ENCODE assay signal across 8 mouse cellular contexts in genomic region chr2:128698140-128698692, GRCm38 (mm10). TPM values are rescaled to one million over a fixed set of nuclear protein-coding genes. Genes with fewer than 3 reads are reported as not detected.
DNase-seq lines count a peak whose midpoint lies in the region; ATAC-seq and TF ChIP-seq lines count a peak whose summit lies in the region.

No protein-coding gene starts in this region.

- H3K9me3 ChIP-seq in forebrain, embryonic 11.5 days (ENCODE audit: control insufficient read depth, low read length), result no peaks in the 10 kb centered on the region
- no peaks in the 10 kb centered on the region for H3K9me3 ChIP-seq in heart, embryonic 15.5 days (replicated peaks)
- no peaks in the 10 kb centered on the region for H3K9me3 ChIP-seq in liver, embryonic 11.5 days (ENCODE audit: control insufficient read depth, low read length)
- H3K9me3 ChIP-seq in stomach, embryonic 14.5 days (ENCODE audit: control insufficient read depth, low read depth, low read length), result no peaks in the 10 kb centered on the region

- DNase-seq in forebrain, embryonic 11.5 days (ENCODE audit: low spot score), result peak; percentile 91
- peak; percentile 93 for DNase-seq in kidney, postnatal 10 days
- peak; percentile 77 for DNase-seq in liver, embryonic 11.5 days (ENCODE audit: low spot score)

- H3K4me1 ChIP-seq in brown adipose tissue, adult 24 weeks (ENCODE audit: control insufficient read depth, insufficient read depth, insufficient read length, low read length), result no peaks in the 10 kb centered on the region
- no peaks in the 10 kb centered on the region for H3K4me1 ChIP-seq in forebrain, embryonic 11.5 days (replicated peaks; ENCODE audit: control insufficient read depth, insufficient read depth, low read length)
- H3K4me1 ChIP-seq in heart, embryonic 15.5 days (replicated peaks), result peaks cover 6% of the 10 kb centered on the region; the same call in 1 of the 2 replicates
- no peaks in the 10 kb centered on the region; the same call in 1 of the 2 replicates for H3K4me1 ChIP-seq in liver, embryonic 11.5 days (replicated peaks; ENCODE audit: control insufficient read depth, insufficient read depth, low read length)
- no peaks in the 10 kb centered on the region for H3K4me1 ChIP-seq in stomach, embryonic 14.5 days (ENCODE audit: control insufficient read depth, insufficient read depth, low read length)

- H3K36me3 ChIP-seq in forebrain, embryonic 11.5 days (ENCODE audit: control insufficient read depth, insufficient read depth, low read length), result no peaks in the 10 kb centered on the region
- no peaks in the 10 kb centered on the region for H3K36me3 ChIP-seq in heart, embryonic 15.5 days
- no peaks in the 10 kb centered on the region for H3K36me3 ChIP-seq in liver, embryonic 11.5 days (ENCODE audit: control insufficient read depth, insufficient read depth, low read length)
- H3K36me3 ChIP-seq in myocyte (ENCODE audit: control insufficient read depth, insufficient read depth), result no peaks in the 10 kb centered on the region
- no peaks in the 10 kb centered on the region for H3K36me3 ChIP-seq in stomach, embryonic 14.5 days (ENCODE audit: control insufficient read depth, insufficient read depth, low read length)

- no peak for TF ChIP-seq POLR2A in myocyte (IDR thresholded peaks at IDR 0.05; ENCODE audit: insufficient read length, low read depth)

- H3K27ac ChIP-seq in brown adipose tissue, adult 24 weeks (replicated peaks; ENCODE audit: low read depth, low read length), result peak overlapping the region; percentile 77
- H3K27ac ChIP-seq in forebrain, embryonic 11.5 days (ENCODE audit: low read depth, low read length), result peak overlapping the region; percentile 26; the same call in 1 of the 2 replicates
- H3K27ac ChIP-seq in heart, embryonic 15.5 days, result peak overlapping the region; percentile 95
- H3K27ac ChIP-seq in liver, embryonic 11.5 days (ENCODE audit: low read depth, low read length), result no peak overlapping the region
- peak overlapping the region; percentile 90 for H3K27ac ChIP-seq in stomach, embryonic 14.5 days (ENCODE audit: low read length)

- peak overlapping the region; percentile 8 for H3ac ChIP-seq in myocyte (ENCODE audit: control insufficient read depth, insufficient read length)

- peak overlapping the region; percentile 85 for H3K4me2 ChIP-seq in forebrain, embryonic 11.5 days (ENCODE audit: low read depth, low read length, severe bottlenecking)
- H3K4me2 ChIP-seq in heart, embryonic 15.5 days, result peak overlapping the region; percentile 93
- H3K4me2 ChIP-seq in liver, embryonic 11.5 days, result peak overlapping the region; percentile 84
- peak overlapping the region; percentile 99 for H3K4me2 ChIP-seq in myocyte (ENCODE audit: low read depth)
- peak overlapping the region; percentile 61 for H3K4me2 ChIP-seq in stomach, embryonic 14.5 days (replicated peaks; ENCODE audit: low read depth, low read length)

- 0 out of 2 replicates have a peak, but pooled peaks cover 2% of the 10 kb centered on the region for H3K27me3 ChIP-seq in forebrain, embryonic 11.5 days (ENCODE audit: control insufficient read depth, insufficient read depth, low read length)
- H3K27me3 ChIP-seq in heart, embryonic 15.5 days, result no peaks in the 10 kb centered on the region
- peaks cover 23% of the 10 kb centered on the region for H3K27me3 ChIP-seq in liver, embryonic 11.5 days (replicated peaks; ENCODE audit: control insufficient read depth, insufficient read depth, low read length)
- H3K27me3 ChIP-seq in myocyte (ENCODE audit: control insufficient read depth, insufficient read depth, insufficient read length), result no peaks in the 10 kb centered on the region
- no peaks in the 10 kb centered on the region for H3K27me3 ChIP-seq in stomach, embryonic 14.5 days (ENCODE audit: control insufficient read depth, insufficient read depth, low read length)

- WGBS in forebrain, embryonic 11.5 days, result under 1% methylated on average over 14 of the region's 14 CpGs
- under 1% methylated on average over 14 of the region's 14 CpGs for WGBS in heart, embryonic 15.5 days
- under 1% methylated on average over 14 of the region's 14 CpGs for WGBS in liver, embryonic 11.5 days
- WGBS in stomach, embryonic 14.5 days, result under 1% methylated on average over 14 of the region's 14 CpGs

- no peaks in the 10 kb centered on the region for H3K79me2 ChIP-seq in myocyte (ENCODE audit: control insufficient read depth, insufficient read depth)

- peak overlapping the region; percentile 78 for H3K4me3 ChIP-seq in brown adipose tissue, adult 24 weeks (ENCODE audit: insufficient read depth, low read depth, low read length)
- H3K4me3 ChIP-seq in forebrain, embryonic 11.5 days (ENCODE audit: low read depth, low read length), result peak overlapping the region; percentile 50
- H3K4me3 ChIP-seq in heart, embryonic 15.5 days, result peak overlapping the region; percentile 91
- peak overlapping the region; percentile 68 for H3K4me3 ChIP-seq in liver, embryonic 11.5 days (ENCODE audit: low read depth, low read length)
- peak overlapping the region; percentile 69 for H3K4me3 ChIP-seq in myocyte
- peak overlapping the region; percentile 73 for H3K4me3 ChIP-seq in stomach, embryonic 14.5 days (ENCODE audit: low read depth, low read length)

- H3K9ac ChIP-seq in forebrain, embryonic 11.5 days (ENCODE audit: low read length), result peak overlapping the region; percentile 61
- peak overlapping the region; percentile 85 for H3K9ac ChIP-seq in heart, embryonic 15.5 days
- peak overlapping the region; percentile 69; the same call in 1 of the 2 replicates for H3K9ac ChIP-seq in liver, embryonic 11.5 days (ENCODE audit: low read depth, low read length)
- H3K9ac ChIP-seq in stomach, embryonic 14.5 days (replicated peaks; ENCODE audit: low read depth, low read length), result peak overlapping the region; percentile 34; the same call in 1 of the 2 replicates

- ATAC-seq in CD4-positive, CD25-positive, alpha-beta regulatory T cell, adult 4 months, result peak; percentile 76
- ATAC-seq in forebrain, embryonic 11.5 days (replicated peaks; ENCODE audit: low FRiP score), result peak; percentile 84
- ATAC-seq in heart, embryonic 15.5 days (replicated peaks; ENCODE audit: insufficient number of reproducible peaks, insufficient read depth, low FRiP score, low read depth), result peak; percentile 90
- peak; percentile 75 for ATAC-seq in liver, embryonic 11.5 days (replicated peaks; ENCODE audit: low FRiP score)
- peak; percentile 90 for ATAC-seq in stomach, embryonic 14.5 days (ENCODE audit: insufficient number of reproducible peaks, insufficient read depth, low FRiP score, low read depth)

TF ChIP-seq in myocyte, 11 proteins besides CTCF, POLR2A, EP300 and RAD21:
- TF ChIP-seq USF1 (IDR thresholded peaks at IDR 0.05; ENCODE audit: low read depth), result no peak
- TF ChIP-seq CEBPB (IDR thresholded peaks at IDR 0.05; ENCODE audit: insufficient read depth, poor library complexity, severe bottlenecking), result 0 out of 2 replicates have a peak, but pooled peaks have one; percentile 18
- peak; percentile 30 for TF ChIP-seq POLR2AphosphoS2 (IDR thresholded peaks at IDR 0.05; ENCODE audit: insufficient read length, low read depth)
- TF ChIP-seq TCF12 (IDR thresholded peaks at IDR 0.05; ENCODE audit: insufficient read depth, poor library complexity, severe bottlenecking), result no peak
- peak in 2 of 3 experiments; percentile 66 to 69 for TF ChIP-seq MYOD1 (IDR thresholded peaks at IDR 0.05; ENCODE audit: control insufficient read depth in 1 of 3, insufficient read length in 2 of 3, low read depth in 2 of 3)
- TF ChIP-seq MYOG (IDR thresholded peaks at IDR 0.05; ENCODE audit: control insufficient read depth in 1 of 3, insufficient read depth in 1 of 3, insufficient read length in 2 of 3, low read depth in 2 of 3), result peak in 2 of 3 experiments; percentile 35 to 72
- TF ChIP-seq SRF (IDR thresholded peaks at IDR 0.05; ENCODE audit: control insufficient read depth, insufficient read length, low read depth), result no peak
- TF ChIP-seq TCF3 (IDR thresholded peaks at IDR 0.05; ENCODE audit: insufficient read length, low read depth), result no peak
- TF ChIP-seq REST (IDR thresholded peaks at IDR 0.05; ENCODE audit: insufficient read depth, insufficient read length), result no peak
- TF ChIP-seq MAX (IDR thresholded peaks at IDR 0.05; ENCODE audit: low read depth), result no peak

RNA-seq across cellular contexts. Expression of gene Mertk, which starts 0.5 kb away (rescaled TPM):
- polyA plus RNA-seq in CD4-positive, CD25-positive, alpha-beta regulatory T cell, adult 4 months (2017; shearing (Covaris generic)), result under 1 TPM; 0.15 to 0.51 TPM
- polyA plus RNA-seq in brown adipose tissue, adult 24 weeks (2012; ENCODE audit: insufficient read depth, insufficient read length, missing spikeins), result 2.4 and 3.0 TPM in 2 replicates
- 4.4 and 4.5 TPM in 2 replicates for polyA plus RNA-seq in forebrain, embryonic 11.5 days (2014; fragmentation: Nextera tagmentation; extraction: Ambion mirVana)
- 3.7 and 5.2 TPM in 2 replicates for polyA plus RNA-seq in heart, embryonic 15.5 days (2015; fragmentation: Nextera tagmentation; extraction: Ambion mirVana)
- 4.9 and 6.6 TPM in 2 replicates for polyA plus RNA-seq in liver, embryonic 11.5 days (2014; fragmentation: Nextera tagmentation; extraction: Ambion mirVana)
- 0.89 TPM for polyA plus RNA-seq in myocyte (2012; fragmentation: generic; extraction: Trizol)
- polyA plus RNA-seq in stomach, embryonic 14.5 days (2014; fragmentation: Nextera tagmentation; extraction: Ambion mirVana), result 5.4 and 6.1 TPM in 2 replicates

RNA-seq across cellular contexts. Expression of gene Anapc1, which starts 11.0 kb away (rescaled TPM):
- 10 to 100 TPM; 44.4 to 57.1 TPM for polyA plus RNA-seq in CD4-positive, CD25-positive, alpha-beta regulatory T cell, adult 4 months (2017; shearing (Covaris generic))
- 17.7 and 22.3 TPM in 2 replicates for polyA plus RNA-seq in brown adipose tissue, adult 24 weeks (2012; ENCODE audit: insufficient read depth, insufficient read length, missing spikeins)
- 104 and 120 TPM in 2 replicates for polyA plus RNA-seq in forebrain, embryonic 11.5 days (2014; fragmentation: Nextera tagmentation; extraction: Ambion mirVana)
- polyA plus RNA-seq in heart, embryonic 15.5 days (2015; fragmentation: Nextera tagmentation; extraction: Ambion mirVana), result 31.8 and 44.9 TPM in 2 replicates
- 88.6 and 98.9 TPM in 2 replicates for polyA plus RNA-seq in liver, embryonic 11.5 days (2014; fragmentation: Nextera tagmentation; extraction: Ambion mirVana)
- polyA plus RNA-seq in myocyte (2012; fragmentation: generic; extraction: Trizol), result 36.4 TPM
- polyA plus RNA-seq in stomach, embryonic 14.5 days (2014; fragmentation: Nextera tagmentation; extraction: Ambion mirVana), result 86.0 and 86.3 TPM in 2 replicates

Comparison
In these comparisons a context has a peak if more than half of its experiments do, and no peak if none do; other contexts are left out.
1. H3K9ac ChIP-seq: peak in every context shown above with its lines; median percentile 85 in heart, embryonic 15.5 days; 69 in liver, embryonic 11.5 days; 61 in forebrain, embryonic 11.5 days; 34 in stomach, embryonic 14.5 days.